In the genomic region with DNA sequence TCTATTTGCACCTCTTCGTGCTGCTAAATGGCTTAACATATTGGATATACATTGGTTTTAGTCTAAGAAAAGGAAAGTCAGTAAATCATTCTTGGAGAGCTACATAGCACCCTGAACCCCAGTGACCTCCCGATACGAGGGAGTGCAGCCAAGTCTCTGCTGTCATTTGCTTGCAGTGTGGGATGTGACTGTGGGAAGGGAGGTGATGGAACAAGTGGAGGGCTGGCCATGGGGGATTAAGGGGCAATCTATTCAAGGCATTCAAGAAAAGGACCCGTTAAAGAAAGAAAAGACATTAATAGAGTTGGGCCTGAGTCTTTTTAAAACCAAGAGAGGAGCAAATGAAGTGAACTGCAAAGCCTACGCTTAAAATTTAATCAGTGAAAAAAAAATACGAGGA, we compare ENCODE assay signal across 17 mouse cellular contexts.
A peak's percentile ranks its signal among the peaks of the same experiment; 100 is the strongest.
DNase-seq lines count a peak whose midpoint lies in the region; ATAC-seq lines count a peak whose summit lies in the region.
"Had no signal": no experiment of that assay in that cellular context is flagged by ENCODE, and none has a peak within 500 bp of the region (broad histone marks: within the 10 kb centered on the region; RNA-seq: fewer than 3 reads in every experiment).

No protein-coding gene starts in this region.

- peaks cover 19% of the 10 kb centered on the region; the same call in 1 of the 2 replicates for H3K4me1 ChIP-seq in midbrain, embryonic 15.5 days
- peaks cover 34% of the 10 kb centered on the region for H3K4me1 ChIP-seq in midbrain, embryonic 13.5 days (replicated peaks)
- H3K4me1 ChIP-seq: embryonic facial prominence, embryonic 15.5 days had no signal

- H3K36me3 ChIP-seq in midbrain, embryonic 15.5 days (replicated peaks), result no peaks in the 10 kb centered on the region
- H3K36me3 ChIP-seq in midbrain, embryonic 13.5 days, result no peaks in the 10 kb centered on the region
- H3K36me3 ChIP-seq: embryonic facial prominence, embryonic 15.5 days; heart, embryonic 10.5 days; hindbrain, embryonic 12.5 days; neural tube, embryonic 12.5 days had no signal

- no peaks in the 10 kb centered on the region for H3K9me3 ChIP-seq in midbrain, embryonic 15.5 days
- H3K9me3 ChIP-seq in midbrain, embryonic 13.5 days, result no peaks in the 10 kb centered on the region
- H3K9me3 ChIP-seq: embryonic facial prominence, embryonic 15.5 days; heart, embryonic 10.5 days; hindbrain, embryonic 12.5 days; neural tube, embryonic 12.5 days had no signal

- WGBS in midbrain, embryonic 15.5 days, result 13% methylated on average over 6 of the region's 6 CpGs
- WGBS in midbrain, embryonic 13.5 days, result 12% methylated on average over 6 of the region's 6 CpGs

- H3K4me2 ChIP-seq in midbrain, embryonic 15.5 days, result no peak overlapping the region
- H3K4me2 ChIP-seq in midbrain, embryonic 13.5 days (replicated peaks), result no peak overlapping the region
- H3K4me2 ChIP-seq: embryonic facial prominence, embryonic 15.5 days; hindbrain, embryonic 12.5 days; neural tube, embryonic 12.5 days had no signal

- no peaks in the 10 kb centered on the region for H3K27me3 ChIP-seq in midbrain, embryonic 15.5 days (replicated peaks)
- no peaks in the 10 kb centered on the region for H3K27me3 ChIP-seq in midbrain, embryonic 13.5 days
- H3K27me3 ChIP-seq: CH12.LX; embryonic facial prominence, embryonic 15.5 days; hindbrain, embryonic 12.5 days; neural tube, embryonic 12.5 days had no signal

- H3K27ac ChIP-seq in midbrain, embryonic 15.5 days, result 0 out of 2 replicates have a peak overlapping the region, but pooled peaks have one; percentile 4
- H3K27ac ChIP-seq in midbrain, embryonic 13.5 days, result no peak overlapping the region
- H3K27ac ChIP-seq: embryonic facial prominence, embryonic 15.5 days; heart, embryonic 10.5 days; hindbrain, embryonic 12.5 days; liver, embryonic 14.5 days; neural tube, embryonic 12.5 days had no signal

- no peak overlapping the region for H3K9ac ChIP-seq in midbrain, embryonic 15.5 days
- H3K9ac ChIP-seq in midbrain, embryonic 13.5 days (replicated peaks), result no peak overlapping the region
- H3K9ac ChIP-seq: embryonic facial prominence, embryonic 15.5 days; hindbrain, embryonic 12.5 days; liver, embryonic 14.5 days; neural tube, embryonic 12.5 days had no signal

- peak; percentile 22 for DNase-seq in adrenal gland, postnatal 14 days
- no peak for DNase-seq in adrenal gland, postnatal 25 days
- peak; percentile 38 for DNase-seq in kidney, postnatal 10 days
- DNase-seq in kidney, adult 9 months, result no peak
- DNase-seq in mesoderm, embryonic 11.5 days (ENCODE audit: low read depth, low spot score), result peak; percentile 41
- DNase-seq: cerebellum, adult 9-10 months; kidney, adult 18-20 months; right cerebral cortex, postnatal 4 days had no signal

- H3K4me3 ChIP-seq in midbrain, embryonic 15.5 days, result no peak overlapping the region
- no peak overlapping the region for H3K4me3 ChIP-seq in midbrain, embryonic 13.5 days (replicated peaks)
- H3K4me3 ChIP-seq: embryonic facial prominence, embryonic 15.5 days; heart, embryonic 10.5 days; hindbrain, embryonic 12.5 days; neural tube, embryonic 12.5 days had no signal

- no peak for ATAC-seq in midbrain, embryonic 15.5 days (replicated peaks)
- ATAC-seq in midbrain, embryonic 13.5 days, result no peak
- no peak for ATAC-seq in erythroid progenitor cell, adult 5-6 weeks (replicated peaks; ENCODE audit: low FRiP score, poor library complexity, severe bottlenecking)

Comparison
In these comparisons a context has a peak if more than half of its experiments do, and no peak if none do; other contexts are left out.
1. DNase-seq: peak in adrenal gland, postnatal 14 days (single experiment), kidney, postnatal 10 days (single experiment) and mesoderm, embryonic 11.5 days (single experiment); none in adrenal gland, postnatal 25 days (single experiment) and kidney, adult 9 months (single experiment).